Mouse (Mus musculus): ENCODE results near the gene Spata5.
"Not testable (repeated sequence)": the region's sequence is repeated elsewhere in the genome, so short reads cannot be mapped to it uniquely, and the experiment has no call there.

Gene Spata5

GRCm38 (mm10) chr3:37503846-37504245 is 84.2 kb downstream of the Spata5 start:
- in situ Hi-C loops (cut with MboI, MseI), result no loop called here

DNA sequence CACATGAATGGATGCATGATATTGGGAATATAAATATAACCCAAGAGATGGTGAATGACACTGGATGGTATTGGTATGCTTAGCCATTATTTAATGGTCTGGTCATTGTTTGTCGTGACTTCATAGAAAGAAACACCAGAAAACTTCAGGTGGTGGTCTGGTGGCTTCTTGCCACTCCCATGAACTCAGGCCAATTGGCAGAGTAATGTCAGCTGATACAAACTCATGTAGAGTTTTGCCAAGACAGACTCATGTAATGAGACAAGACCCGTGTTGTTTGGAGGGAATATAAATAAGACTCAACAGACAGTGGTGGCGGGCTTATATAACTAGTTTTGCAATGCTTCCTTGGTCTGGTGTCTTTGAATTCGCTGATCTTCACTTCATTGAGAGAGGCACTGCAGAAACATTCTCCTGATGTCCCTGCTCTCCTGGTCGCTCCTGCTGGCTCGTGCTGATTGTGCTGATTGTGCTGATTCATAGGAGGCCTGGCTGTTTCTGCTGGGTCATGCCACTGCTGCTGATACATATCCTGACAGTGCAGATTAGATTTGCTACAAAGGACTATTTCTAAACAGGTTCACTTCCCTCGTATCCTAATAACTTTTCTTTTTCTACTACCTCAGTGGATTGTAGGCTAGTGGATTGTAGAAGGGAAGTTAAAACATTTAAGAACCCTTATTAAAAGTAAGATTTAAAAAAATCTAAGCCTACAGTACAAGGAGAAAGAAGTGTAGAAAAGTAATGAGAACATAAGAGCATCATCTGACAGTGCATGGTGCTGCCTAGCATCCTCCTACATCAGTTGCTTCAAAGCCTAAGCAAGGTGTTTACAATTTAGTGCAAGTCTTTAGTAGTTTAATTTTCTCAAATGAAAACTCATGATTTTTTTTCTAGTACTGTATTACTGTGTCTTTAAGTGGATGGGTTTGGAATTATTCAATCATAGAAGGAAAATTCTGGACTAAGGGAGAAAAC is 90.6 kb downstream of the Spata5 start:
- in situ Hi-C loops (cut with MboI, MseI), result no loop called here

- in situ Hi-C loops (cut with MboI, MseI), result no loop called here
These were observed 95.8 kb downstream of the Spata5 start for GRCm38 (mm10) chr3:37515485-37515884.

DNA sequence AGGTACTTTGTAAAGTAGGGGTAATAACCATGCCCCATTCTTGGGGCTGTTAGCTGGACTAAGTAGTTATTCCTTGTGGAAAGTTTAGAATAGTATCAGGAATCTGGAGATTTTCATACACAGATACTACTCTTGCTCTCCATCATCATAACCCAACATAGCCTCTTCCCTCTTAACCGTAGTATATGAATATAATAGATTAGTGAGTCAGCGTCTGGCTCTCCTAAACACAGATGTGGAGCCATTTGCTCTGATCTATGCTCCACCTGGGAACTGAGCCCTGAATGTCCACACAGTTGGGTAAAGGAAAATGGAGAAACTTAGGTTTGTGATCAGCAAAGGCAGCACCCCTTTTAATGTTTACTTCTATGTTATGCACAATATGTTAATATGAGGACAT is 96.7 kb downstream of the Spata5 start:
- in situ Hi-C loops (cut with MboI, MseI), result no loop called here

- in situ Hi-C loops (cut with MboI, MseI), result no loop called here
These were observed 98.9 kb downstream of the Spata5 start for GRCm38 (mm10) chr3:37518611-37519010.

GRCm38 (mm10) chr3:37520334-37521023 is 100.8 kb downstream of the Spata5 start:
- in situ Hi-C loops (cut with MboI, MseI), result no loop called here

DNA sequence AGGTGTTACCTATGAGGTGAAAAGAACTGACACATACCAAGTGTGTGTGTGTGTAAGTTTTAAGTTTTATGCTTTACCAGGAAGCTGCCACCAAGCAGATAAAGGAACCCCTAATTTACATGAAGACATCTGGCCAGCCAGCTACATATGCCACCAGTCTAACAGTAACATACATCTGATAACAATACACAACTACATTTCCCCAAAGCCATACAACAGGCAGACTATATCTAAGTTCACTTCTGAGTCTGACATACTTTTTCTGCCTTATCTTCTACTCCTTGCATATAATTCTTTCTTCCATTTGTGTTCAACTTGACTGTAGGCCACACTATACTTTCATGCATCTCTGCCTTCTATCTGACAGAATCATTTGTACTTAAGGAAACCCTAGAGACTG is 112.4 kb downstream of the Spata5 start:
- in situ Hi-C loops (cut with MboI, MseI), result no loop called here

DNA sequence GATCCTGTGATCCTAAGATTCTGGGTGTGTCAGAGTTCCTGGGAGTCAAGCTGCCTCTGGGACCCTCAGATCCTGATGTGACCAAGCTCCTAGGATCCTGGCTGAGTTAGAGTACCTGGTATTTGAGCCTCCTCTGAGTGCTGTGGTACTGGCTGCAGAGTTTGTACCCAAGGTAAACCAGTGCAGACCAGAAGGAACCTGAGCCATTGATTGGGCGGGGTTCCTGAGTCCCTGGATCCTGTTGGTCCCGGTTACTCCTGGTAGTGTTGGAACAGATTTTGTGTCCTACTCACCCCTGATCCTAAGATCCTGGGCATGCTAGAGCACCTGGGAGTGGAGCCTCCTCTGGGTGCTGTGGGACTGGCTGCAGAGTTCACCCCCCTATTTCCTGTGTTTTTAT is 121.0 kb downstream of the Spata5 start:
- in situ Hi-C loops (cut with MboI, MseI), result not testable (repeated sequence)

DNA sequence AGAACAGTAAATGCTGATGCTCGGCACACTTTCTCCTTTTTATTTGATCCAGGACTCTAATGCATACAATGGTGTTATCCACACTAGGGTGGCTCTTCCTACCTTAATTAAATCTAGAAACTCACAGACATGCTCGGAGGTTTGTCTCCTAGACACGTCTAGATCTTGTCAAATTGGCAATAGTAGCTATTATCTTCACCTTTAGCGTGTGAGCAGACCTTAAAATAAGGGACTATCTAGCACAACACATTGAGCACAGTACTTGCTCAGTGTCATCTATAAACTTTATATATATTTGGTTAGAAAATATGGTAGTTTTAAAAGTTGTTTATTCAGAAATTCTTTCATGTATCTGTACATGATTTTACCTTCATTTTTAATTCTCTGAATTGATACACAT is 126.7 kb downstream of the Spata5 start:
- in situ Hi-C loops (cut with MboI, MseI), result no loop called here

- in situ Hi-C loops (cut with MboI, MseI), result no loop called here
These were observed 130.5 kb downstream of the Spata5 start for GRCm38 (mm10) chr3:37550190-37550589.

GRCm38 (mm10) chr3:37550594-37550993 is 130.9 kb downstream of the Spata5 start:
- in situ Hi-C loops (cut with MboI, MseI), result no loop called here

GRCm38 (mm10) chr3:37551486-37551885 is 131.8 kb downstream of the Spata5 start:
- in situ Hi-C loops (cut with MboI, MseI), result no loop called here

DNA sequence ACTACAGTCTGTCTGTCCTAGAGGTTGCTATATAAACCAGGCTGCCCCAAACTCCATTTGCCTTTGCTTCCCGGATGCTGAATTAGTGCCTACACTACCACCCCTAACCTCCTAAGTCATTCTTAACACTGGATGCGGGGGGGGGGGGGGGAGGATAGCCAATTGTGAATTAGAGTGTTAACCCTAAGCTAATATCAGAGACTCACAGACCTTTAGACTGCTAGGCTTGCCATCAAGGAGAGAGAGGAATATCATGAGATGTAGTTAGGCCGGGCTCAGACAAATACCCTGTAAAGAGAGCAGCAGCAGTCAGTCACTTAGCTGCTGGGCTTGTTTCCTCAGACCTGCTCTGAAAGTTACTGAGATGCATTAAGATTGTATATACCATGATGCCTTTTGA is 132.5 kb downstream of the Spata5 start:
- in situ Hi-C loops (cut with MboI, MseI), result no loop called here

- in situ Hi-C loops (cut with MboI, MseI), result no loop called here
These were observed 133.8 kb downstream of the Spata5 start for GRCm38 (mm10) chr3:37553371-37554033.

GRCm38 (mm10) chr3:37556412-37557113 is 136.9 kb downstream of the Spata5 start:
- in situ Hi-C loops (cut with MboI, MseI), result no loop called here

GRCm38 (mm10) chr3:37557741-37558479 is 138.2 kb downstream of the Spata5 start:
- in situ Hi-C loops (cut with MboI, MseI), result no loop called here

- in situ Hi-C loops (cut with MboI, MseI), result no loop called here
These were observed 139.6 kb downstream of the Spata5 start for GRCm38 (mm10) chr3:37559339-37559738.

- in situ Hi-C loops (cut with MboI, MseI), result no loop called here
These were observed 141.8 kb downstream of the Spata5 start for GRCm38 (mm10) chr3:37561466-37561865.

DNA sequence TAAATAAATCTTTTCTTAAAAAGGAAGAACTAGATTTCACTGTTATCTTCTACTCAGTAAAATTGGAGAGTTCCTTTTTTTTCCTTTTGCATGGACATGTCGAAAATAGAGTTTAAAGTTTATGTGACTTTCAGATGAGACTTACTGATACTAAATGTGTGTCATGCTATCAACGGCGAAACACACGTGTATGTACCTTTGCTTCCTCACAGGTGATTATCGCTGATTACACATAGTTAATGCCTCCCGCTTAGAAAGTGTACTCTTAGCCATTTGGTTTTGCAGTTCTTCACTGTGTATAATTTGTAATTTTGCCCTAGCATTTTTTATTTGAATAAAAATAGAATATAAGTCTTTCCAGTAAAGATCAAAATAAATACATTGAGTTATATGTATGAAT is 146.4 kb downstream of the Spata5 start:
- in situ Hi-C loops (cut with MboI, MseI), result no loop called here

DNA sequence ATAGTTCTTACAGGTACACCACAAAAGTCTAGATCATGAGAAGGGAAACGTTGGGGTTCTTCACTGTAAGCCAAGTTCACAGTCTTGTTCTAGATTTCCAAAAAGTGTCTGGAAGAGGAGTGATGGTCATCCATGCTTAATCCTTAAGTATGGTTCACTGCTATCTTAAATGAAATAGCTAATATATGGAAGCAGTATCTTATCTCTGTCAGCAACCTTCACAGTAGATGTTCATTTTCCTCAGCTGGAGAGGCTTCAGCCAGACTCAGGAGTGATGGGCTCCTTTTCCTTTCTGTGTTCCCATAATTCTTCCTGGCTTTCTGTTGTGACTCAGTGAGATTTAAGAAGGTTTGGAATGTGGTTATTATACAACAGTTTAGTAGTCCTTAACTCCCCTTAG is 147.8 kb downstream of the Spata5 start:
- in situ Hi-C loops (cut with MboI, MseI), result no loop called here

- in situ Hi-C loops (cut with MboI, MseI), result no loop called here
These were observed 149.1 kb downstream of the Spata5 start for GRCm38 (mm10) chr3:37568780-37569179.
